Comparison of ENCODE assay signal across 12 mouse cellular contexts in genomic region chr3:51247704-51248103, GRCm38 (mm10). TPM values are rescaled to one million over a fixed set of nuclear protein-coding genes. Genes with fewer than 3 reads are reported as not detected.
DNase-seq lines count a peak whose midpoint lies in the region; ATAC-seq lines count a peak whose summit lies in the region.
"Had no signal": no experiment of that assay in that cellular context is flagged by ENCODE, and none has a peak within 500 bp of the region (broad histone marks: within the 10 kb centered on the region; RNA-seq: fewer than 3 reads in every experiment).

No protein-coding gene starts in this region.

- no peak overlapping the region for H3K27ac ChIP-seq in limb, embryonic 11.5 days (replicated peaks; ENCODE audit: low read depth, low read length)
- no peak overlapping the region for H3K27ac ChIP-seq in stomach, embryonic 15.5 days
- H3K27ac ChIP-seq: embryonic facial prominence, embryonic 13.5 days; macrophage had no signal

- no peak overlapping the region for H3K4me3 ChIP-seq in limb, embryonic 11.5 days (ENCODE audit: low read depth, low read length)
- no peak overlapping the region for H3K4me3 ChIP-seq in stomach, embryonic 15.5 days (replicated peaks)
- H3K4me3 ChIP-seq: embryonic facial prominence, embryonic 13.5 days had no signal

- no peak overlapping the region for H3K4me2 ChIP-seq in limb, embryonic 11.5 days (ENCODE audit: low read depth, severe bottlenecking)
- no peak overlapping the region for H3K4me2 ChIP-seq in stomach, embryonic 15.5 days
- H3K4me2 ChIP-seq: embryonic facial prominence, embryonic 13.5 days had no signal

- no peaks in the 10 kb centered on the region for H3K4me1 ChIP-seq in limb, embryonic 11.5 days (ENCODE audit: control insufficient read depth, insufficient read depth, low read length)
- peaks cover 4% of the 10 kb centered on the region; the same call in 1 of the 2 replicates for H3K4me1 ChIP-seq in stomach, embryonic 15.5 days
- H3K4me1 ChIP-seq: embryonic facial prominence, embryonic 13.5 days had no signal

- no peaks in the 10 kb centered on the region; the same call in 1 of the 2 replicates for H3K36me3 ChIP-seq in limb, embryonic 11.5 days (ENCODE audit: control insufficient read depth, insufficient read depth, low read length)
- peaks cover 13% of the 10 kb centered on the region for H3K36me3 ChIP-seq in stomach, embryonic 15.5 days

- ATAC-seq in limb, embryonic 11.5 days (ENCODE audit: insufficient number of reproducible peaks, low FRiP score, low TSS enrichment, low read depth) = peak; percentile 44; the same call in 1 of the 2 replicates
- 0 out of 2 replicates have a peak, but pooled peaks have one; percentile 56 for ATAC-seq in stomach, embryonic 15.5 days (ENCODE audit: insufficient read depth, low FRiP score, low read depth)

- WGBS in limb, embryonic 11.5 days = 67% methylated on average over 16 of the region's 16 CpGs
- WGBS in stomach, embryonic 15.5 days = 61% methylated on average over 16 of the region's 16 CpGs

- H3K27me3 ChIP-seq in limb, embryonic 11.5 days (ENCODE audit: control insufficient read depth, insufficient read depth, low read length) = no peaks in the 10 kb centered on the region
- H3K27me3 ChIP-seq in stomach, embryonic 15.5 days (replicated peaks) = no peaks in the 10 kb centered on the region
- H3K27me3 ChIP-seq: embryonic facial prominence, embryonic 13.5 days had no signal

- H3K9me3 ChIP-seq in limb, embryonic 11.5 days (ENCODE audit: control insufficient read depth, low read length) = no peaks in the 10 kb centered on the region
- no peaks in the 10 kb centered on the region for H3K9me3 ChIP-seq in stomach, embryonic 15.5 days
- H3K9me3 ChIP-seq: embryonic facial prominence, embryonic 13.5 days had no signal

- peak; percentile 31 for DNase-seq in embryo, embryonic 10.5 days (ENCODE audit: low spot score)
- DNase-seq in embryo, embryonic 9.5 days (ENCODE audit: extremely low spot score) = no peak
- DNase-seq in kidney, postnatal 4 days = peak; percentile 45 to 64
- DNase-seq in kidney, postnatal 36 days = no peak
- DNase-seq in limb, embryonic 11.5 days (ENCODE audit: low spot score) = peak; percentile 39
- DNase-seq in urinary bladder, adult 2 months (ENCODE audit: low spot score) = no peak
- no peak for DNase-seq in adipocyte (ENCODE audit: low spot score)
- DNase-seq: kidney, postnatal 25 days; spleen, adult 18-20 months had no signal

- no peak overlapping the region for H3K9ac ChIP-seq in limb, embryonic 11.5 days (ENCODE audit: low read length)
- H3K9ac ChIP-seq in stomach, embryonic 15.5 days = no peak overlapping the region
- H3K9ac ChIP-seq: embryonic facial prominence, embryonic 13.5 days had no signal

RNA-seq across cellular contexts. Expression of gene Noct, which starts 23.5 kb away (rescaled TPM):
- polyA plus RNA-seq in limb, embryonic 11.5 days (2014; fragmentation: Nextera tagmentation; extraction: Ambion mirVana) = 14.0 and 14.1 TPM in 2 replicates
- polyA plus RNA-seq in stomach, embryonic 15.5 days (2015; fragmentation: Nextera tagmentation; extraction: Ambion mirVana) = 8.5 and 9.3 TPM in 2 replicates
- 10.7 and 12.5 TPM in 2 replicates for polyA plus RNA-seq in urinary bladder, adult 2 months (2012; rRNA removed)

Comparison
In these comparisons a context has a peak if more than half of its experiments do, and no peak if none do; other contexts are left out.
1. DNase-seq: peak in embryo, embryonic 10.5 days (single experiment), kidney, postnatal 4 days (2 of 2) and limb, embryonic 11.5 days (single experiment); none in embryo, embryonic 9.5 days (single experiment), kidney, postnatal 36 days (0 of 2), urinary bladder, adult 2 months (single experiment) and adipocyte (single experiment).